Mouse (Mus musculus) testis, postnatal 10 days (tissue): ENCODE measurements at regions not wholly inside any gene's neighbourhood (a gene's known extent, or its start where the extent isn't known, plus 50 kb on each side); places are given as distances from the start of the nearest gene placed in this dataset.
A peak's percentile ranks its signal among the peaks of the same experiment; 100 is the strongest.

Source experiments
- DNase-seq: peaks from one replicate; pipeline ENCODE4 v3.0.0; 2021; ENCODE audit warnings: low spot score

GRCm38 (mm10) chr1:43247609-43248008, 50.8 kb upstream of the Fhl2 start:
- no peak for DNase-seq

- no peak for DNase-seq
These were observed 53.5 kb upstream of the Fhl2 start for GRCm38 (mm10) chr1:43250281-43250680.

- DNase-seq = no peak
These were observed 54.6 kb upstream of the Fhl2 start for GRCm38 (mm10) chr1:43251356-43251755.

- no peak for DNase-seq
These were observed 57.3 kb upstream of the Fhl2 start for GRCm38 (mm10) chr1:43254129-43254528.

GRCm38 (mm10) chr1:43256078-43256477, 59.3 kb upstream of the Fhl2 start:
- no peak for DNase-seq

GRCm38 (mm10) chr1:43257909-43258308, 61.1 kb upstream of the Fhl2 start:
- DNase-seq = no peak

- no peak for DNase-seq
These were observed 63.1 kb upstream of the Fhl2 start for GRCm38 (mm10) chr1:43259841-43260240.

- DNase-seq = no peak
These were observed 63.7 kb upstream of the Fhl2 start for GRCm38 (mm10) chr1:43260491-43260890.

- peak; percentile 78 for DNase-seq
These were observed 67.7 kb upstream of the Fhl2 start for GRCm38 (mm10) chr1:43264407-43264889.

GRCm38 (mm10) chr1:43265699-43266455, 69.1 kb upstream of the Fhl2 start:
- DNase-seq = no peak

- DNase-seq = peak; percentile 62
These were observed 72.9 kb upstream of the Fhl2 start for GRCm38 (mm10) chr1:43269685-43270084.

- DNase-seq = no peak
These were observed 76.6 kb upstream of the Fhl2 start for GRCm38 (mm10) chr1:43273236-43273868.

GRCm38 (mm10) chr1:43291736-43292135, 95.0 kb upstream of the Fhl2 start:
- DNase-seq = no peak

- DNase-seq = no peak
These were observed 95.8 kb upstream of the Fhl2 start for GRCm38 (mm10) chr1:43292561-43292960.

- no peak for DNase-seq
These were observed 97.6 kb upstream of the Fhl2 start for GRCm38 (mm10) chr1:43294221-43295012.

GRCm38 (mm10) chr1:43297579-43297978, 100.8 kb upstream of the Fhl2 start:
- DNase-seq = no peak

GRCm38 (mm10) chr1:43298746-43299145, 102.0 kb upstream of the Fhl2 start:
- DNase-seq = no peak

GRCm38 (mm10) chr1:43299490-43300302, 102.9 kb upstream of the Fhl2 start:
- DNase-seq = no peak

GRCm38 (mm10) chr1:43300676-43301075, 103.9 kb upstream of the Fhl2 start:
- no peak for DNase-seq

- no peak for DNase-seq
These were observed 105.2 kb upstream of the Fhl2 start for GRCm38 (mm10) chr1:43301866-43302571.

GRCm38 (mm10) chr1:43302657-43303056, 105.9 kb upstream of the Fhl2 start:
- no peak for DNase-seq
